Mouse (Mus musculus): Measurements from ENCODE around the gene Frmd8.
A peak's percentile ranks its signal among the peaks of the same experiment; 100 is the strongest.

Gene Frmd8

DNA sequence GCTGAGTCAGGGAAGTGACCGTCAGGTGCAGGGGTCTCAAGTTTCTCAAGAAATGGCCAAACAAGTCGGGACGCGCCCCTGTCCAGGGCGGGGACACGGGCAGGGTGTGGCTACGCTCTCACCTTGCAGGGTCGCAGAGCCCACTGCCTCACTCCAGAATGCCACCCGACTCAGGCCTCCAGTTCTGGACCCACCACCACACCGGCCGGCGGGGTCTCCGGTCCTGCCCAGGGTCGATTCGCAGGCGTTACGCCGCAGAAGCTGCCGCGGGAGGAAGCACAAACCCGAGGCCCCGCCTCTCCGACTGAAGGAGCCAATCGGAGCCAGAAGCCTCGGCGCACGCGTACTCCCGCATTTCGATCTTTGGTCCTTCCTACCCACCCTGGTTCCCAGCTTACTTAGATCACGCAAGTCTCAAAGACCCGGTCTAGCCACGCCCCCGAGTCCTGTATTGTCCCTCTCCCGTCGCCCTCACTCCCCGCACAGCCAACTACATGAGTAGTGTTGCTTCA lies at the start of gene Frmd8:
TSS of gene Frmd8 (minus strand) at position 306 of the 512 bp plus-strand sequence.
- peak; percentile 91 to 96 for DNase-seq (ENCODE audit: low spot score in 2 of 2)

DNA sequence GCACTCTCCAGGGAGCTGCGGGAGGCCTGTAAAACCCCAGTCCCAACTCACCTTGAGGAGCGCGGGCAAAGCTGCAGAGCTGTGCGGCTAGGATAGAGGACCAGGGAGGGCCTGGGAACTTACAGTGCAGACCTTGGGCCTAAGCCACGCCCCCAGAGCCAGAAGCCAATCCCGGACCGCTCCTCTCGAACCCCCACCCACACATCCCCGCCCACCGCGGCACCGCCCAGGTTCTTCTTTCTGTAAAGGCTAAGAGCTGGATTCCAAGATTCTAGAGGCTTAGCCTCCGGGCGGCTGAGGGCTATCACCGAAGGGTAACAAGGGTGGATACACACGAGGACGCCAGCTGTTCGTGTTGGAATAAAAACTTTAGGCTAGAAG lies 49.6 kb upstream of the Frmd8 start, which contains the start of gene Cdc42ep2:
TSS of gene Cdc42ep2 (minus strand) at position 104 of the 381 bp plus-strand sequence.
- DNase-seq (ENCODE audit: low spot score in 2 of 2), result peak; percentile 97 to 98

DNA sequence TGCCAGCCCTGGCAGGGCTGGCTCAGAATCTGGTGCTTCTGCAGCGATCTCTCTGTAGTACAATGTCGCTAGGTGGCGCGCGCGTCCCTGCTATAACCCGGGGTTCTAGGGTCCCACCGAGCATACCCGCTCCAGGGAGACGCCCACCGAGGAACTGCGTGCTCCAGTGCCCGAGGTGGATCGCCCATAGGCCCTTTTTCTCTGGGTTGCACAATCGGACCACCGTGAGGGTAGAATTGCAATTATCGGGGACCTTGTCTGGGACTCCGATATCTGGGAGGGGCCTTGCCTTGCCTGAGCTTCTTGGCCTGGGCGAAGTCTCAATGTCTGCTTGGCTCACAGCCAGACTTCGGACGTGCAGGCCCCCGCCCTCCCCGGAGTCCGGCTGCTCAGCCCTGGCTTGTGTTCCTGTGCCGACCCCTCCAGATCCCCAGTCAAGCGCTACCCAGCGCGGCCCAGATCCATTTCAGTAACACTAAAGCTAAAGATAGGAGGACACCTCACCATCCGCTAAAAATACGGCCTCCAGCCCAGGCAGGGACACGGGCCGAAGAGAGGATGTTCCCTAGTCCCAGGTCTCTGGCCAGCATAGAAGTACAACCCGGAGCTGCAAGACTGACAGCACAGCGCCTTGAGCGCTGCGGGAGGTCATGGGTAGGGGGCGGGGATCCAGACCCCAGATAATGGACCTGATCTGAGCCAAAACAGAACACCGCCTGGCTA lies 49.1 kb upstream of the Frmd8 start:
- DNase-seq (ENCODE audit: low spot score in 2 of 2), result peak; percentile 88 to 97

DNA sequence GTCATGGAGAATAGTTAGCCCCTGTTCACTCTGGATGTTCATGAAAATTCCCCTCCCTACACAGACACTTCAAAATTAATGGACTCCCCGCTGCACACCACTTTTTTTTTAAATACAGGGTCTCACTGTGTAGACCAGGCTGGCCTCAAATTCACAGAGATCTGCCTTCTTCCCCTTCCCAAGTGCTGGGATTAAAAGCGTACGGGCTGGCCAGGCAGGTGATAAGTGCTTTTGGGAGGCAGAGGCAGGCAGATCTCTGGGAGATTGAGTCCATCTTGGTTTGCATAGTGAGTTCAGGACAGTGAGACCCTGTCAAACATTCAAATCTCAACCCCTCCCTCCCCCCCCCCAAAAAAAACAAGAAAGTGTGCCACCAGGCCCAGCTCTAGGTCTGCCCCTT lies 47.9 kb upstream of the Frmd8 start:
- DNase-seq (ENCODE audit: low spot score in 2 of 2), result no peak

DNA sequence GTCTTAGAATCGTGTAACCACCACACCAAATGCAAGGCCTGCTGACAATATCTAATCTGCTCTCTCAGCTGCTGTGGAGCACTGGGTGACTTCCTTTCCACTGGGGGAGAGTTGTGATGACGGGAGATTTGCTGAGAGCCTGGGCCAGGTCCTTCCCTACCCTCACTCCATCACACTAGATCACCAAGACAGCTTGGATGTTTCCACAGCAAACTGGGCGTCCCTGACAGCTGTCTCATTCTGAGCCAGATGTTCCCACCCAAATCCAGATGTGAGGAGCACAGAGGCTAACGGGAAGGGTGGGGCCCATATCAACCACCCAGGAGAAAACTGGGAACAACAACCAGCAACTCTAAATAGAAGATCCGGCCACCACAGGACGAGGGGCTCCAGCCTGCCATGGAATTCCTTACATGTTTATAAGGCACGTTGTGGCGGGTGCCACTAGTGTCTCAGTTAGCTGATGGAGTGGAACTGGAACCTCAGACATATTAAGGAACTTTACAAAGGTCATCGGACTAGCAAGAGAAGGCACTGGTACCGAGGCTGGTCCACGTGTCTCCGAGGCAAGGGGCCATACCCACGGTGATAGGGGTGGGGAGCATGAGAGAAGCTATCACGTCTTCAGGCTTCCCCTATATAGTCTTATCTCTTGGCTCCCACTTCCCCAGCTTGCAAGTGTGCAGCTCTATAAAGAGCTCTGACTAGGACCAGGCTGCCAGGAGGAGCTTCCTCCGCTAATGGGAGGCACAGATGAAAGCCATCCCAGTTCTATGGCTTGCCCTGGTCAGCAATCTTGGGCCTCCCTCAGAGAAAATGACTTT lies 47.3 kb upstream of the Frmd8 start:
- peak in 1 of 2 experiments; percentile 40 for DNase-seq (ENCODE audit: low spot score in 2 of 2)

DNA sequence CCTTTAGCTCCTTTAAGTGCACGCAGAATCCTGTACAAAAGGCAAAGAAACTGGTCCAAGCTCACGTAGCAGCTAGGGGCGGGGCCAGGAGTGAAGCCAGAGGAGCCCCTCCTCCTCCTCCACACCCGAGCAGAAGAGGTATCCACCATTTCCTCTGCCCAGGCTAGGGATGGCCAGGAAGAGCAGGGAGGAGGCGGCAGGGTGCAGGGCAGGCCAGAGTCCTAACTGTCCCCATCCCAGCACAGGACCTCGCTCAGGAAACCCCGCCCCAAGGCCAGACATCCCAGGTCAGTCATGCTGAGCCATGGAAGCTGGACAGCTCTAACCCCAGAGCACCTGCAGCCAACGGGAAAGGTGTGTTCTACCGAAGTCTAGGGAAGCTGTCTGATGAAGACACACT lies 46.6 kb upstream of the Frmd8 start:
- peak in 1 of 2 experiments; percentile 28 for DNase-seq (ENCODE audit: low spot score in 2 of 2)

DNA sequence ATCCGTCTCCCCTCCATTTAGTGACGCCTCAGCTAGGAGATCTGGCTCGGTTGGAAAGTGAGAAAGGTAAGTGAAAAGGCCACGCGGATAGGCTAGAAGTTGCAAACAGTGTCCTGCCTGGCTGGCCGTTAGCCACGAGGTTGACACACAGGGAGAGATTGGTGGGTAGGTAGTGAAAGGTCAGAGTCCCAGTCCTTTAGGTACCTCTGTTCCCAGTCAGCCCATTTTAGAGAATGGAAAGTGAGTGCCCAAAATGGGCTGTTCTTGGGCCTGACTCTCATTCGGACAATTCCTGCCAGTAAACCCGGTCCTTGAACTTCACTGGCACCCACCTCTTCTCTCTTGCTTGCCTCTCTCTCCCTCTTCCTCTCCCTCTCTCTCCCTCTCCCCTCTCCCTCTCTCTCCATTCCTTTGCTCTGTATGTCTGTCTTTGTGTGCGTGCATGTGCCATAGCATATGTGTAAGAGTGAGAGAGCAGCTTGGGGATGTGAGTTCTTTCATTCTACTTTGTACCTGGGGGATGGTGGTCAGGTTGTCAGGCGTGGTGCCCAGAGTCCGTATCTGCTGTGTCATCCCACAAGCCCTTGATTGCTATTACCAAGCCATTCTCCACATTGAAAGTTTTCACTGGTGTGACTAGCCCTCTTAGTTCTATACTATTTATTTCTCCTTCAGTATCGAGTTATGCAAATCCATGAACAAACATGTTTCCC lies 38.1 kb upstream of the Frmd8 start, which contains the start of gene Dpf2:
TSS of gene Dpf2 (minus strand) at position 4 of the 713 bp plus-strand sequence.
- DNase-seq (ENCODE audit: low spot score in 2 of 2), result no peak

DNA sequence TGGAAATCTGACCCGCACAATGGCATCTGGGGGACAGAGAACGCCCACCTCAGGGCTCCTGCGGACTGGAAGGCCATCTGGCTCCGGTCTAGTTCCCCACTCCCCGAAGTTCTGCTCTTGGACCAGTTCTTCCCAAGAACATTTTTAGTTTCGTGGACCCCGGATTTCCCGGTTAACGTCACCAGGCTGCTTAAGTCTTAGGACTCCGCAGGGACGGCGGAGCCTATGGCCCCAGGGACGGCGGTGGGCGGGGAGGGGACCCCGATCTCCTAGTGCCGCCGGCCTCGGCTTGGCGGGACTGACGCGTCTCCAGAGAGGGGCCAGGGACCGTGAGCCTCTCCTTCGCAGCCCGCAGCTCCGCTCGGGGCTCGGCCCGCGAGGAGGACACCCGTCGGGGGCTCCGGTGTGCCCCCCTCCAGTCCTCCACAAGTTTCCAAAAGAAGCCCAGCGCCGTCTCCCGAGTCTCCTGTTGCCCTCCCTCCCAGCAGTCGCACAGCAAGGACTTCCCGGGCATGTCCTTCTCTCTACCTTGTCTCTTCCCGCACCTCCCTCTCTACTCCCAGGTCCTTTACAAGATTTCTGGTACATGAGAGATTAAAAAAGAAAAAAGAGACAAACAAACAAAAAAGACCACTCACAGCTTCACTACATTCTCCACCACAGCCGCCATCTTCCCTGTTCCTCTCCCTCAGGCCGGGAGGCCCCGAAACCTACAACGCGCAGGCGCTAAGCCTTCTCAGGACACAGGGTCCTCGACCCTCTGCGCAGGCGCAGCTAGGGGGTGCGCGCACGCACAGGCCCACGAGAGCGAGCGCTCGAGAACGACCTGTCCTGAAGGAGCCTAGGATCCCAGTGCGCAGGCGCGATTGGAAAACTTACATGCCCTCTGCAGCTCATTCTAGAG lies 37.3 kb upstream of the Frmd8 start:
- peak; percentile 99 for DNase-seq (ENCODE audit: low spot score in 2 of 2)

DNA sequence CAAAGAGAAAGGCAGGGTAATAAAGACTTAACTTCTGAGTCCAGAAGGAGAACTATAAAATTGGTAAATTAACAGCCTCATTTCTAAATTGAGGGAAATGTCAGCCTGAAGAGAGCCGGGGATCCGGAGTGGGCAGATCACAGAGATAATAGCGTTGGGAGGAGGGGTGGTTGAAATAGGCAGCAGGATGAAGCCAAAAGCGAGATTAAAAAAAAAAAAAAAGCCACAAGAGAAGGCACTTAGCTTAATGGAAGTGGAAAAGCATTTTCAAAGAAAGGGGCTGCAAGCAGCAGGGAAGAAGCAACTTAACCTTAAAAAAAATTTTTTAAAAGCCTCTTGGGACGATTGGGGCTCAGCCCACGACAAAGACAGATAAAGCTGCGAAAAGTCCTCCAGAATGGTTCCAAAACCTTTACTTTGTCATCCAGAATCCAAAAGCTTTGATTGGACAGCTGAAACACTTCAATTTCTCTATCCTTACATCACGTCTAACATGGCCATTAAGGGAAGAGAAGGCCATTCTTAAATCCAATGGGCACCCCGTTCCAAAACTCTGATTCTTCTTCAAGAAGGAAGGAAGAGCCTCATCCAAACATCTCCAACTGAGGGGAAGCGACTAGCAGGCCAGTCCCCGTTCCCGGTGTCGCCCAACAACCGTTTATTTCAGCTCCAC lies 36.5 kb upstream of the Frmd8 start:
- DNase-seq (ENCODE audit: low spot score in 2 of 2), result no peak

DNA sequence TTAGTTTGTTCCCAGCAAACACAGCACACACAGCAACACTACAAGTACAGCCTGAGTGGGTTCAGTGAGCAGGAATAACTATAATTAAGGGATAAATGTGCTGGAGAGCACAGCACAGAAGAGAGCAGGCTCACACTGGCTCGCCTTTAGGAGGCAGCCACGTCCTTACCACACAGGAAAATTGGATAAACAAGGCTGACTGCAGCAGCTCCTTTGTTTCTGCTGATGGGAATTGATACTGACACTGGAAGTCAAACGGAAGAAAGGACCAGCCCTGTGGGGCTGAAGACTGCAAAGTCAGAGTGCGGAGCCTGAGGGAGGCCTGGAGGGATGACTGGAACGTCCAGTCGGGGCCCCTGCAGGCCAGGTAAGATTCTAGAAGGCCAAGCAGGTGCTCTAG lies 35.1 kb upstream of the Frmd8 start:
- no peak for DNase-seq (ENCODE audit: low spot score in 2 of 2)

DNA sequence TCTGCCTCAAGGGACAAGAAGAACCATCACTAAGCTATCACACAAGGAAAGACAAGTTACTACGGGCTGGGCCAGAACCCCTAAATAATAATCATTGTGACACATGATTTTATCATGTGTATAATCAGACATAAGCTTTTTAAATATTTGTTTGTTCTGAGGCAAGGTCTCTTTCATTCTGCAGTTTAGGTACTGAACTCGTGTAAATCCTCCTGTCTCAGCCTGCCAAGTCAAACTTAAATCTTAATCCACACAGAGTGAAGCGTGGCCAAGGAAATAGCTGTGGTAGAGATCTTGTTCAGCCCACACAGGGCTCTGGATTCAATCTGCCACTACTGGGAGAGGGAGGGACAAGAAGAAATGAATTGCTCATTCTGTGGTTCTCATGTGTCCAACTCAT lies 32.2 kb upstream of the Frmd8 start:
- no peak for DNase-seq (ENCODE audit: low spot score in 2 of 2)

DNA sequence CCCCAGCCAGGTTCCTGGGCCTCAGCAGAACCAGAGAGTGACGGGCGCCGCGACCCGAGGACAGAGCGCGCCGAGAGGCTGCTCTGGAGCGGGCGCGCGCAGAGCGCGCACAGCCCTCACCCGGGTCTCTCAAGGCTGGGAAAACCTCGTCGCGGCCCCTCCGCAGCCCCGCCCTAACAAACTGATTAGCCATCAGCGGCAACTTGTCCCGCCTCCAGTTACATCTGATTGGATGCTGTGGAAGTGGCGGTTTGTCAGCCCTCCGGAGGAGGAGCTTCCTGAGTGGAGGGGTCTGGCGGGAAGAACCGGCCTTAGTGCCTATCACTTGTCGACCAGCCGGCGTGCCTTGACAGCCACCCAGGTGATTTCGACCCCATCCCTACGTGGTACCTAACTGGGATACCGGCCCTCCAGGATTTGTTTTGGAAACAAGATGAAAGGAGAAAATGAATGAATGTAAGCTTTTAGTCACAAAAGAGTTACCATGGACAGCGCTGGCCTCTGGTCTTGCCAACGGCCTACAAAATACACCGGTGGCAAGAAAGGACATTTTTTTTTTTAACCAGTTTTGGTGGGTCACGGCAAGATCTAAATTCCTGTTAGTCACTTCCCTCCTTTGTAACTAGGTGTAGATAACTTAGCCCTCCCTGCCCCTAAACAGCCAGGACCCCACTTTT lies 19.1 kb upstream of the Frmd8 start, which contains the start of gene Tigd3:
TSS of gene Tigd3 (minus strand) at position 148 of the 677 bp plus-strand sequence.
- DNase-seq (ENCODE audit: low spot score in 2 of 2), result peak; percentile 95

DNA sequence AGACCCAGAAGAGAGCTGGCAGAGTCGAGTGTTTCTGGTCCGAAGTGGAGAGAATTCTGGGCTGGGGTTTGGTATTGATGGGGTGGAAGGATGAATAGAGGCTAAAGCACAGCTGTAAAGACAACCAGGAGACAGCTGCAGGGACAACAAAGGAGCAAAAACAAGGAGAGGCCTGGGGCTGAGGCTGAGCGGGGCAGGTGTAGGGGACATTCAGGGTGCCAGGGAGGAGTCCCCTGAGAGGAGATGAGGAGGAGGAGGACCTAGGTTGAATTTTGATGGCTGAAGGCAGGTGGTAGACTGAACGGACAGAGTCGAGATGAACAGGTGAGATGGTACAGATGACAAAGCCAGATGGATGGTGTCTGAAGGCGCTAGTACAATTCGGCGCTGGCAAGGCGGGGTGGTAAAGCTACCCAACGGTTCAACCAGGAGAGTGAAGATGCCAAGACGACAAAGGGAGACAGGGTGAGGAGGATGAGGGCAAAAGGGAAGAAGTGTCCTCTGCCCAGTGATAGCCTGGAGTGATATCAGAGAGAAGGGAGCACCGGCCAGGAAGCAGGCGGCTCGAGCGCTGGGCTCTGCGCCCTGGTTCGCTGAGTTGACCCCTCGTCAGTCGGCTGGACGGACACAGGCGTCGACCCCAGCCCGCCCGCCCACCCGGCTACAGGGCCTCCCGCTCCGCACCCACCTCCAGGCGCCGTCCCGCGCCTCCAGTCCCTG lies 18.4 kb upstream of the Frmd8 start:
- DNase-seq (ENCODE audit: low spot score in 2 of 2), result peak in 1 of 2 experiments; percentile 62

DNA sequence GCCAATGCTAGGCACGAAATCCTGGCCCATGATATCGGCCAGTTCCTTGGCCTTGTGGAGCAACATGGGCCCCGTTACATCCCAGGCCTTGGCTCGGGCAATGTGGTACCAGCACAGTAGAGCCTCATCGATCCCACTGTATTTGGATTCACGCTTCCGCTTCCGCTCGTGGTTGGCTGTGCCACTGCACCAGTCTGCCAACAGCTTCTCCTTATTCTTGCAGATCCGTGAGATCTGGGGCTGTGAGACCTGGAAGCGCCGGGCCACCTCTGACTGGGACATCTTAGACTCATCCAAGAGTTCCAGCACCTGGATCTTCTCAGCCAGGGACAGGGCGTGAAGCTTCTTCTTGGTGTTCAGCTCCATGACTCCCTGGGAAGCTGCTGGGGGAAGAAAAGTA lies 17.7 kb upstream of the Frmd8 start:
- DNase-seq (ENCODE audit: low spot score in 2 of 2), result peak in 1 of 2 experiments; percentile 65

DNA sequence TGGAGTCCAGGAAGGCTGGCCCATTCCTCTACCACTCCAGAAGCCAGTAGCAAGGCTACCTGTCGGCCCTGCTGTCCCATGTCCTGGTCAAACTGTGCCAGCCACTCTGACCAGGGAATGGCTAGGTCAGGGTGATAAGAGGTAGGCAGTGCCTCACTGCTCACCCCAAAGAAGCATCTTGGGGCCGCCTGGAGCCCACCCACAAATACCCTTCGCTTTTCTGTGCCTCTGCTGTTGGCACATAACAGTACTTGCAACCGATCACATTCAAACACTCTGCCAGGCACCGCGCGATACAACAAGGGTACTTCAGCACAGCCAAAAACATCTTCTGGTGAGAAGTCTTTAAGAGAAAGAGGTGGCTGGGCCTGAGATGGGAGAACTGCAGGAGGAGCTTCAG lies 17.2 kb upstream of the Frmd8 start:
- DNase-seq (ENCODE audit: low spot score in 2 of 2), result peak in 1 of 2 experiments; percentile 59

DNA sequence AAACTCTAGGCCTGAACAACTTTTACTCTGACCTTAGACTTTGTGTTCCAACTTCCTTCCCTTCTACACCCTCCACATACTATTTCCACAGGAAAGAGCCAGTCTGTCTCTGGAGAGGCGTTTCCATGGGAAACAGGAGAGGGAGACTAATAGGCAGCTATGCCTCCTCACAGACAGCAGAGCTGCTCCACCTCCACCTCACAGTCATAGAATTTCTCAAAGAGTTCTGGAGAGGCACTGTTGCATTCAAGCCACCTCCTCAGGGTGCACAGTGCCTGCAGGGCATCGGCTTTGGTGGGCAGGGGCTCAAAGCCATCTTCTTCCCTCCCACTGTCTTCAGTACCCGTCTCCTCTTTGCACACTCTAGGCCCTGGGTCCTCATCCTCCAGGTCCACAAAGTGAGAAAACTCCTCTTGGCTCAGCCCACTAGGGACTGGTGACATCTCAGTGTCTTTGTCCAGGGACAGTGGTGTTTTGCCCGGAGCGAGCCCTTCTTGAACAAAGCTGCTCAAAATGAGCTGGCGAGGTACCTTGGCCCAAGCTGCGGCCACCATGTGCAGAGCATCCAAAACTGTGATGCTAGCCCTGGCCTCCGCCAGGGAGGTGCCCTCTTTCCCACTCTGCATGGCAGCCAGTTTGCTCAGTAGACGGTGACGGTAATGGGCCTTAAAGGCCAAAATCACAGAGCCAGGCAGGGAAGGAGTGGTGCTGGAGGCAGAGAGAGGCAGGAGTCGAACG lies 16.6 kb upstream of the Frmd8 start:
- DNase-seq (ENCODE audit: low spot score in 2 of 2), result peak in 1 of 2 experiments; percentile 59

DNA sequence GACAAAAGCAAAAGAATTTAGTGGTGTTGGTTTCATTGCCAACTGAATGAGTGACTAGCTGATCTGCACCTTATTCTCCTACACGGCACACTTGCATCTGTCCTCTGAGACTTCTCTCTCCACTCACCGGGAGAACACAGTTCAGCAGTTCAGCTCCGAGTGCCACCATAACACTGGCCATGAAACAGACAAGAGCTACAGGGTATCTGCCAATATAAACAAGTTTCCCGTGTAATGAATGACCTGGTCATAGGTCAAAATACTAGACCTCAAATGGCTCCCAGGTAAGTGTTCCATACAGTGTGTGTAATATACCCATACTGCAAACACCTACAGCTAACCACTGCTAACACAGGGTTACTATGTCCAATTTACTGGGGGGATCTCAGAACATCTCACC lies 14.1 kb upstream of the Frmd8 start:
- no peak for DNase-seq (ENCODE audit: low spot score in 2 of 2)

DNA sequence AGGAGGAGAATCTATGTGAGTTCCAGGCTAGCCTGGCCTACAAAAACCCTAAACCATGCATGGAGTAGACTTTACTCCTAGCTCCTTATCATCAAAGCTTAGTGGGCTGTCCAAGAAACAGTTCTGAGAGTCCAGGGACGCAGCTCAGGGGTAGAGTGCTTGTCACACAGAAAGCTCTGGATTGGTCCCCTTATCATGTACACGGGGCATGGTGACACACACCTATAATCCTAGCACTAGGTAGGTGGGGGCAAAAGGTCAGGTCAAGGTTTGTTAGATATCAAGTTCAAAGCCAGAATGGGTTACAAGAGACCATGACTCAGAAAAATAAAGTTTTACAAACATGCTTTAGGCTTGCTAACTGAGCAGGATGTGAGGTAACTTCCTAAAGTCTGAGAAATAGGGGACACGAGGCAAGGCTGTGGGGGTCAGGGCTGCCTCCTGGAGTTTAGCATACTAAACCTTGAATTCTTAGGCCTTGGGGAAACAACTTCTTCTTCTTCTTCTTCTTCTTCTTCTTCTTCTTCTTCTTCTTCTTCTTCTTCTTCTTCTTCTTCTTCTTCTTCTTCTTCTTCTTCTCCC lies 12.3 kb upstream of the Frmd8 start:
- DNase-seq (ENCODE audit: low spot score in 2 of 2), result no peak

All from spleen, postnatal 4 days (tissue).